Mouse (Mus musculus): ENCODE data around the gene Nfkbiz. TPM values are rescaled to one million over a fixed set of nuclear protein-coding genes. Genes with fewer than 3 reads are reported as not detected.
"Not testable (repeated sequence)": the region's sequence is repeated elsewhere in the genome, so short reads cannot be mapped to it uniquely, and the experiment has no call there.

Nfkbiz gene
- 7.5 and 8.0 TPM in 2 replicates for polyA plus RNA-seq (2015; fragmentation: Nextera tagmentation; extraction: Ambion mirVana)

- peak; percentile 97 for ATAC-seq (ENCODE audit: borderline replicate concordance, extremely low read depth, low FRiP score, low TSS enrichment)
- no peaks in the 10 kb centered on the region for H3K36me3 ChIP-seq
- peak within 1 kb of the TSS; percentile 70 for H3K4me2 ChIP-seq
- H3K4me3 ChIP-seq, result peak within 1 kb of the TSS; percentile 61
- no peaks in the 10 kb centered on the region; the same call in 1 of the 2 replicates for H3K4me1 ChIP-seq
- H3K9ac ChIP-seq, result peak within 1 kb of the TSS; percentile 71
- no peaks in the 10 kb centered on the region for H3K27me3 ChIP-seq
- under 1% methylated on average over 40 of the region's 40 CpGs for WGBS
- peak within 1 kb of the TSS; percentile 89 for H3K27ac ChIP-seq
- no peaks in the 10 kb centered on the region for H3K9me3 ChIP-seq
These were observed at the start of gene Nfkbiz for GRCm38 (mm10) chr16:55838510-55839474. TSS of gene Nfkbiz (minus strand) at chr16:55838899.

GRCm38 (mm10) chr16:55887814-55888583, 49.3 kb upstream of the Nfkbiz start:
- H3K36me3 ChIP-seq, result 0 out of 2 replicates have a peak, but pooled peaks cover 7% of the 10 kb centered on the region
- no peak for ATAC-seq (ENCODE audit: borderline replicate concordance, extremely low read depth, low FRiP score, low TSS enrichment)
- WGBS, result 62% methylated on average over 7 of the region's 7 CpGs
- no peak overlapping the region; the same call in 1 of the 2 replicates for H3K27ac ChIP-seq
- no peaks in the 10 kb centered on the region for H3K9me3 ChIP-seq
- no peak overlapping the region for H3K4me3 ChIP-seq
- no peak overlapping the region for H3K4me2 ChIP-seq
- no peaks in the 10 kb centered on the region for H3K27me3 ChIP-seq
- H3K9ac ChIP-seq, result no peak overlapping the region
- H3K4me1 ChIP-seq, result 0 out of 2 replicates have a peak, but pooled peaks cover 3% of the 10 kb centered on the region

- Histone ChIP-seq H3K27me3 (no peaks in the 10 kb centered on the region), H3K4me2 (no peak overlapping the region), H3K9me3 (no peaks in the 10 kb centered on the region), H3K4me3 (no peak overlapping the region), H3K9ac (no peak overlapping the region), H3K36me3 (0 out of 2 replicates have a peak, but pooled peaks cover 7% of the 10 kb centered on the region), H3K4me1 (no peaks in the 10 kb centered on the region), H3K27ac (no peak overlapping the region)
- 83% methylated on average over 11 of the region's 11 CpGs for WGBS
- ATAC-seq (ENCODE audit: borderline replicate concordance, extremely low read depth, low FRiP score, low TSS enrichment), result no peak
These were observed 45.5 kb upstream of the Nfkbiz start for GRCm38 (mm10) chr16:55884246-55884645.

GRCm38 (mm10) chr16:55876025-55876424, 37.3 kb upstream of the Nfkbiz start:
- no peaks in the 10 kb centered on the region for H3K36me3 ChIP-seq
- no peak for ATAC-seq (ENCODE audit: borderline replicate concordance, extremely low read depth, low FRiP score, low TSS enrichment)
- H3K4me3 ChIP-seq, result no peak overlapping the region
- no peaks in the 10 kb centered on the region for H3K9me3 ChIP-seq
- WGBS, result 36% methylated on average over 6 of the region's 6 CpGs
- H3K27ac ChIP-seq, result no peak overlapping the region
- no peak overlapping the region for H3K9ac ChIP-seq
- no peaks in the 10 kb centered on the region for H3K4me1 ChIP-seq
- H3K4me2 ChIP-seq, result no peak overlapping the region
- no peaks in the 10 kb centered on the region for H3K27me3 ChIP-seq

- no peak for ATAC-seq (ENCODE audit: borderline replicate concordance, extremely low read depth, low FRiP score, low TSS enrichment)
- WGBS, result 52% methylated on average over 4 of the region's 4 CpGs
These were observed 25.1 kb upstream of the Nfkbiz start for GRCm38 (mm10) chr16:55863832-55864231.

GRCm38 (mm10) chr16:55863149-55863815, 24.6 kb upstream of the Nfkbiz start:
- Histone ChIP-seq H3K4me2 (no peak overlapping the region), H3K27me3 (no peaks in the 10 kb centered on the region), H3K27ac (no peak overlapping the region), H3K36me3 (no peaks in the 10 kb centered on the region), H3K9ac (no peak overlapping the region), H3K9me3 (no peaks in the 10 kb centered on the region), H3K4me1 (no peaks in the 10 kb centered on the region), H3K4me3 (no peak overlapping the region)
- WGBS, result 19% methylated on average over 7 of the region's 7 CpGs
- no peak; the same call in 1 of the 2 replicates for ATAC-seq (ENCODE audit: borderline replicate concordance, extremely low read depth, low FRiP score, low TSS enrichment)

More at GRCm38 (mm10) chr16:55863832-55864231, 25.1 kb upstream of the Nfkbiz start:
- Histone ChIP-seq H3K27ac (no peak overlapping the region), H3K4me1 (no peaks in the 10 kb centered on the region), H3K4me3 (no peak overlapping the region), H3K9ac (no peak overlapping the region), H3K4me2 (no peak overlapping the region), H3K36me3 (no peaks in the 10 kb centered on the region), H3K27me3 (no peaks in the 10 kb centered on the region), H3K9me3 (no peaks in the 10 kb centered on the region)

GRCm38 (mm10) chr16:55861104-55861503, 22.4 kb upstream of the Nfkbiz start:
- WGBS, result 69% methylated on average over 3 of the region's 3 CpGs
- Histone ChIP-seq H3K4me2 (no peak overlapping the region), H3K4me3 (no peak overlapping the region), H3K27ac (no peak overlapping the region), H3K36me3 (no peaks in the 10 kb centered on the region), H3K4me1 (no peaks in the 10 kb centered on the region), H3K27me3 (no peaks in the 10 kb centered on the region), H3K9me3 (no peaks in the 10 kb centered on the region), H3K9ac (no peak overlapping the region)
- no peak for ATAC-seq (ENCODE audit: borderline replicate concordance, extremely low read depth, low FRiP score, low TSS enrichment)

GRCm38 (mm10) chr16:55859421-55859820, 20.7 kb upstream of the Nfkbiz start:
- not testable (repeated sequence) for H3K27me3 ChIP-seq; H3K9ac ChIP-seq; ATAC-seq (ENCODE audit: borderline replicate concordance, extremely low read depth, low FRiP score, low TSS enrichment); H3K4me2 ChIP-seq; H3K27ac ChIP-seq; H3K4me1 ChIP-seq; H3K9me3 ChIP-seq; H3K4me3 ChIP-seq; H3K36me3 ChIP-seq
- WGBS, result 87% methylated on average over 4 of the region's 4 CpGs

- no peak overlapping the region for H3K27ac ChIP-seq
- H3K9me3 ChIP-seq, result no peaks in the 10 kb centered on the region
- H3K9ac ChIP-seq, result no peak overlapping the region
- 61% methylated on average over 6 of the region's 6 CpGs for WGBS
- H3K36me3 ChIP-seq, result no peaks in the 10 kb centered on the region
- H3K27me3 ChIP-seq, result no peaks in the 10 kb centered on the region
- H3K4me2 ChIP-seq, result no peak overlapping the region
- no peak overlapping the region for H3K4me3 ChIP-seq
- H3K4me1 ChIP-seq, result no peaks in the 10 kb centered on the region
- peak; percentile 57; the same call in 1 of the 2 replicates for ATAC-seq (ENCODE audit: borderline replicate concordance, extremely low read depth, low FRiP score, low TSS enrichment)
These were observed 19.8 kb upstream of the Nfkbiz start for GRCm38 (mm10) chr16:55858465-55858864.

- no peak overlapping the region for H3K4me2 ChIP-seq
- 50% methylated on average over 19 of the region's 19 CpGs for WGBS
- no peaks in the 10 kb centered on the region for H3K27me3 ChIP-seq
- no peak overlapping the region for H3K4me3 ChIP-seq
- no peak for ATAC-seq (ENCODE audit: borderline replicate concordance, extremely low read depth, low FRiP score, low TSS enrichment)
- no peaks in the 10 kb centered on the region for H3K36me3 ChIP-seq
- no peaks in the 10 kb centered on the region for H3K9me3 ChIP-seq
- H3K27ac ChIP-seq, result no peak overlapping the region
- no peaks in the 10 kb centered on the region for H3K4me1 ChIP-seq
- no peak overlapping the region for H3K9ac ChIP-seq
These were observed 14.4 kb upstream of the Nfkbiz start for GRCm38 (mm10) chr16:55852943-55853727.

- no peak overlapping the region for H3K4me3 ChIP-seq
- H3K9ac ChIP-seq, result no peak overlapping the region
- H3K4me1 ChIP-seq, result no peaks in the 10 kb centered on the region
- no peak for ATAC-seq (ENCODE audit: borderline replicate concordance, extremely low read depth, low FRiP score, low TSS enrichment)
- H3K27me3 ChIP-seq, result no peaks in the 10 kb centered on the region
- H3K9me3 ChIP-seq, result no peaks in the 10 kb centered on the region
- no peaks in the 10 kb centered on the region for H3K36me3 ChIP-seq
- no peak overlapping the region for H3K4me2 ChIP-seq
- 60% methylated on average over 4 of the region's 4 CpGs for WGBS
- no peak overlapping the region for H3K27ac ChIP-seq
These were observed 13.8 kb upstream of the Nfkbiz start for GRCm38 (mm10) chr16:55852515-55852914.
